Mouse (Mus musculus): Measurements from ENCODE around the gene Vmn1r185. TPM values are rescaled to one million over a fixed set of nuclear protein-coding genes. Genes with fewer than 3 reads are reported as not detected.
"Not testable (repeated sequence)": the region's sequence is repeated elsewhere in the genome, so short reads cannot be mapped to it uniquely, and the experiment has no call there.

The Vmn1r185 gene
- polyA plus RNA-seq (2016; fragmentation: Nextera tagmentation; extraction: Ambion mirVana) = not detected in 2 replicates

GRCm38 (mm10) chr7:26618364-26618763 is at the start of gene Vmn1r185:
Vmn1r185 (minus strand) TSS chr7:26618464.
- not testable (repeated sequence) for H3K4me2 ChIP-seq (replicated peaks); H3K27ac ChIP-seq; H3K4me1 ChIP-seq; H3K9ac ChIP-seq; ATAC-seq (ENCODE audit: insufficient number of reproducible peaks, insufficient read depth, low FRiP score, low TSS enrichment); H3K27me3 ChIP-seq; H3K4me3 ChIP-seq; H3K9me3 ChIP-seq; H3K36me3 ChIP-seq
- WGBS = 61% methylated on average over 1 of the region's 1 CpGs

- WGBS = 44% methylated on average over 2 of the region's 2 CpGs
- not testable (repeated sequence) for H3K9ac ChIP-seq; H3K36me3 ChIP-seq; ATAC-seq (ENCODE audit: insufficient number of reproducible peaks, insufficient read depth, low FRiP score, low TSS enrichment); H3K4me2 ChIP-seq (replicated peaks); H3K4me1 ChIP-seq; H3K4me3 ChIP-seq; H3K9me3 ChIP-seq; H3K27ac ChIP-seq; H3K27me3 ChIP-seq
Measured at GRCm38 (mm10) chr7:26667466-26667865, 49.2 kb upstream of the Vmn1r185 start.

GRCm38 (mm10) chr7:26666011-26666410 is 47.7 kb upstream of the Vmn1r185 start:
- WGBS = 82% methylated on average over 5 of the region's 5 CpGs
- no peak for ATAC-seq (ENCODE audit: insufficient number of reproducible peaks, insufficient read depth, low FRiP score, low TSS enrichment)

GRCm38 (mm10) chr7:26589774-26590173 is 28.5 kb downstream of the Vmn1r185 start:
- no peaks in the 10 kb centered on the region for H3K4me1 ChIP-seq
- WGBS = 69% methylated on average over 1 of the region's 1 CpGs

More at GRCm38 (mm10) chr7:26666011-26666410, 47.7 kb upstream of the Vmn1r185 start:
- Histone ChIP-seq H3K4me3 (no peak overlapping the region), H3K4me1 (no peaks in the 10 kb centered on the region), H3K27ac (no peak overlapping the region), H3K4me2 (replicated peaks) (no peak overlapping the region), H3K27me3 (no peaks in the 10 kb centered on the region), H3K36me3 (no peaks in the 10 kb centered on the region), H3K9ac (no peak overlapping the region), H3K9me3 (peaks cover 8% of the 10 kb centered on the region; the same call in 1 of the 2 replicates)

GRCm38 (mm10) chr7:26589077-26589476 is 29.2 kb downstream of the Vmn1r185 start:
- ATAC-seq (ENCODE audit: insufficient number of reproducible peaks, insufficient read depth, low FRiP score, low TSS enrichment) = no peak
- Histone ChIP-seq H3K9ac (no peak overlapping the region), H3K27me3 (no peaks in the 10 kb centered on the region), H3K9me3 (no peaks in the 10 kb centered on the region), H3K27ac (no peak overlapping the region), H3K4me3 (no peak overlapping the region), H3K4me1 (no peaks in the 10 kb centered on the region), H3K4me2 (replicated peaks) (no peak overlapping the region), H3K36me3 (no peaks in the 10 kb centered on the region)

More at GRCm38 (mm10) chr7:26589774-26590173, 28.5 kb downstream of the Vmn1r185 start:
- H3K27me3 ChIP-seq = no peaks in the 10 kb centered on the region
- H3K27ac ChIP-seq = no peak overlapping the region
- no peak overlapping the region for H3K4me3 ChIP-seq
- no peaks in the 10 kb centered on the region for H3K9me3 ChIP-seq
- ATAC-seq (ENCODE audit: insufficient number of reproducible peaks, insufficient read depth, low FRiP score, low TSS enrichment) = no peak
- no peaks in the 10 kb centered on the region for H3K36me3 ChIP-seq
- no peak overlapping the region for H3K9ac ChIP-seq
- H3K4me2 ChIP-seq (replicated peaks) = no peak overlapping the region

Other genes with a start within 250 kb of the Vmn1r185 start
- not detected in 2 replicates for gene Nlrp9c, start 214.8 kb downstream of the Vmn1r185 start, polyA plus RNA-seq (2016; fragmentation: Nextera tagmentation; extraction: Ambion mirVana)
- gene Nlrp4a, start 183.4 kb downstream of the Vmn1r185 start, polyA plus RNA-seq (2016; fragmentation: Nextera tagmentation; extraction: Ambion mirVana) = not detected in 2 replicates
- gene Nlrp9a, start 83.4 kb downstream of the Vmn1r185 start, polyA plus RNA-seq (2016; fragmentation: Nextera tagmentation; extraction: Ambion mirVana) = not detected in 2 replicates
- not detected in 2 replicates for gene Cyp2b23, start 68.0 kb upstream of the Vmn1r185 start, polyA plus RNA-seq (2016; fragmentation: Nextera tagmentation; extraction: Ambion mirVana)
- 0.05 TPM in 1 of 2 replicates, not detected in the other for gene Cyp2b19, start 138.7 kb upstream of the Vmn1r185 start, polyA plus RNA-seq (2016; fragmentation: Nextera tagmentation; extraction: Ambion mirVana)
- gene Cyp2g1, start 190.4 kb upstream of the Vmn1r185 start, polyA plus RNA-seq (2016; fragmentation: Nextera tagmentation; extraction: Ambion mirVana) = not detected in 2 replicates
- not detected in 2 replicates for gene Cyp2a5, start 216.8 kb upstream of the Vmn1r185 start, polyA plus RNA-seq (2016; fragmentation: Nextera tagmentation; extraction: Ambion mirVana)